Mouse (Mus musculus) lung, postnatal 0 days (tissue): ENCODE measurements at regions not wholly inside any gene's neighbourhood (a gene's known extent, or its start where the extent isn't known, plus 50 kb on each side); places are given as distances from the start of the nearest gene placed in this dataset.

Source experiments
- ATAC-seq: fragments of 200-750 bp; cut with Nextera tagmentation; 2 replicates; pipeline ENCODE4 v1.8.0; 2017; ENCODE audit warnings: moderate library complexity
- DNase-seq: peaks from one replicate; pipeline ENCODE4 v3.0.0-alpha.2; 2016; ENCODE audit warnings: low spot score
- H3K27ac ChIP-seq: fragments of 300-500 bp; sonication (generic); 2 replicates; pipeline ENCODE4 v1.5.1; 2014; ENCODE audit warnings: antibody characterized with exemption, mild to moderate bottlenecking, low read length, mixed read lengths
- H3K27me3 ChIP-seq: fragments of 300-500 bp; sonication (generic); replicated peaks from 2 replicates; pipeline ENCODE4 v1.6.1; 2014; ENCODE audit warnings: low read length, mixed read lengths; ENCODE audit not compliant: insufficient read depth
- H3K36me3 ChIP-seq: fragments of 300-500 bp; sonication (generic); 2 replicates; pipeline ENCODE4 v1.6.1; 2014; ENCODE audit warnings: low read length, mixed read lengths; ENCODE audit not compliant: insufficient read depth
- H3K4me1 ChIP-seq: fragments of 300-500 bp; sonication (generic); 2 replicates; pipeline ENCODE4 v1.6.1; 2014; ENCODE audit warnings: antibody characterized with exemption, low read depth, low read length, mixed read lengths; ENCODE audit not compliant: insufficient read depth
- H3K4me2 ChIP-seq: fragments of 300-500 bp; sonication (generic); replicated peaks from 2 replicates; pipeline ENCODE4 v1.6.1; 2014; ENCODE audit warnings: low read depth, mild to moderate bottlenecking, low read length, moderate library complexity, mixed read lengths
- H3K4me3 ChIP-seq: fragments of 300-500 bp; sonication (generic); 2 replicates; pipeline ENCODE4 v1.5.1; 2014; ENCODE audit warnings: low read depth, low read length
- H3K9ac ChIP-seq: fragments of 300-500 bp; sonication (generic); replicated peaks from 2 replicates; pipeline ENCODE4 v1.6.1; 2014; ENCODE audit warnings: low read depth, mild to moderate bottlenecking
- H3K9me3 ChIP-seq: fragments of 300-500 bp; sonication (generic); 2 replicates; pipeline ENCODE4 v1.6.1; 2016; ENCODE audit warnings: low read length, mixed read lengths
- CTCF ChIP-seq: IDR thresholded peaks from 2 replicates; pipeline ENCODE4 v1.5.1; 2016; ENCODE audit warnings: antibody characterized with exemption, mild to moderate bottlenecking
- EP300 ChIP-seq: IDR thresholded peaks from 2 replicates; pipeline ENCODE4 v1.6.1; 2016; ENCODE audit warnings: antibody characterized with exemption, mild to moderate bottlenecking, control low read depth
- WGBS: fragments of 180-500 bp; shearing (Covaris S2); extraction: QIAGEN DNeasy Blood & Tissue Kit; methylation state at CpG from one replicate; pipeline ENCODE4 v1.1.7; 2014; 5-methylcytosine and 5-hydroxymethylcytosine counted together

- no peak overlapping the region for H3K27ac ChIP-seq
- ATAC-seq (peak; percentile 97), DNase-seq (peak; percentile 93)
- TF ChIP-seq CTCF (no peak), EP300 (peak; percentile 96)
- H3K4me2 ChIP-seq: no peak overlapping the region
- no peaks in the 10 kb centered on the region for H3K36me3 ChIP-seq
- H3K27me3 ChIP-seq: no peaks in the 10 kb centered on the region
- H3K4me3 ChIP-seq: no peak overlapping the region
- no peaks in the 10 kb centered on the region for H3K4me1 ChIP-seq
- no peaks in the 10 kb centered on the region for H3K9me3 ChIP-seq
- H3K9ac ChIP-seq: no peak overlapping the region
- WGBS: 34% methylated on average over 6 of the region's 6 CpGs
Measured at GRCm38 (mm10) chr16:24120836-24121235, 132.2 kb upstream of the Bcl6 start.

GRCm38 (mm10) chr16:24118487-24118886 lies 129.8 kb upstream of the Bcl6 start:
- WGBS: 84% methylated on average over 2 of the region's 2 CpGs
- Histone ChIP-seq H3K9me3 (no peaks in the 10 kb centered on the region), H3K27ac (no peak overlapping the region), H3K9ac (no peak overlapping the region), H3K27me3 (no peaks in the 10 kb centered on the region), H3K4me3 (no peak overlapping the region), H3K4me1 (no peaks in the 10 kb centered on the region), H3K36me3 (no peaks in the 10 kb centered on the region), H3K4me2 (no peak overlapping the region)
- no peak for DNase-seq
- no peak for TF ChIP-seq EP300
- no peak for TF ChIP-seq CTCF
- no peak for ATAC-seq

- TF ChIP-seq EP300 (no peak), CTCF (no peak)
- no peak overlapping the region for H3K4me2 ChIP-seq
- H3K27ac ChIP-seq: no peak overlapping the region
- H3K27me3 ChIP-seq: no peaks in the 10 kb centered on the region
- no peak overlapping the region for H3K4me3 ChIP-seq
- H3K9ac ChIP-seq: no peak overlapping the region
- H3K4me1 ChIP-seq: no peaks in the 10 kb centered on the region
- ATAC-seq (no peak; the same call in 1 of the 2 replicates), DNase-seq (peak; percentile 40)
- H3K9me3 ChIP-seq: no peaks in the 10 kb centered on the region
- no peaks in the 10 kb centered on the region for H3K36me3 ChIP-seq
- 55% methylated on average over 8 of the region's 8 CpGs for WGBS
Measured at GRCm38 (mm10) chr16:24102854-24103690, 114.4 kb upstream of the Bcl6 start.

- Histone ChIP-seq H3K4me2 (no peak overlapping the region), H3K4me1 (no peaks in the 10 kb centered on the region), H3K27ac (no peak overlapping the region), H3K36me3 (no peaks in the 10 kb centered on the region), H3K27me3 (no peaks in the 10 kb centered on the region), H3K4me3 (no peak overlapping the region), H3K9ac (no peak overlapping the region), H3K9me3 (no peaks in the 10 kb centered on the region)
- DNase-seq: no peak
- 78% methylated on average over 8 of the region's 8 CpGs for WGBS
- ATAC-seq: no peak
- TF ChIP-seq CTCF: no peak
- no peak for TF ChIP-seq EP300
Measured at GRCm38 (mm10) chr16:24097596-24097995, 108.9 kb upstream of the Bcl6 start.

GRCm38 (mm10) chr16:24096076-24096475 lies 107.4 kb upstream of the Bcl6 start:
- no peak overlapping the region for H3K4me2 ChIP-seq
- TF ChIP-seq CTCF (no peak), EP300 (no peak)
- H3K4me1 ChIP-seq: no peaks in the 10 kb centered on the region
- ATAC-seq: no peak
- no peak overlapping the region for H3K4me3 ChIP-seq
- H3K27ac ChIP-seq: no peak overlapping the region
- H3K27me3 ChIP-seq: no peaks in the 10 kb centered on the region
- no peak overlapping the region for H3K9ac ChIP-seq
- DNase-seq: no peak
- no peaks in the 10 kb centered on the region for H3K9me3 ChIP-seq
- no peaks in the 10 kb centered on the region for H3K36me3 ChIP-seq
- WGBS: 78% methylated on average over 1 of the region's 1 CpGs

- no peak for DNase-seq
- Histone ChIP-seq H3K9ac (no peak overlapping the region), H3K4me3 (no peak overlapping the region), H3K36me3 (no peaks in the 10 kb centered on the region), H3K27ac (no peak overlapping the region), H3K27me3 (no peaks in the 10 kb centered on the region), H3K9me3 (no peaks in the 10 kb centered on the region), H3K4me1 (no peaks in the 10 kb centered on the region), H3K4me2 (no peak overlapping the region)
- ATAC-seq: no peak
- TF ChIP-seq CTCF (no peak), EP300 (no peak)
- 80% methylated on average over 4 of the region's 4 CpGs for WGBS
Measured at GRCm38 (mm10) chr16:24095630-24096029, 107.0 kb upstream of the Bcl6 start.
